Mouse (Mus musculus): ENCODE measurements at regions not wholly inside any gene's neighbourhood (a gene's known extent, or its start where the extent isn't known, plus 50 kb on each side); places are given as distances from the start of the nearest gene placed in this dataset.

- no peak for TF ChIP-seq GATA1 (IDR thresholded peaks at IDR 0.05; ENCODE audit: low read depth, low read length)
- TF ChIP-seq TBP (IDR thresholded peaks at IDR 0.05; ENCODE audit: low read depth, low read length), result no peak
- no peak for TF ChIP-seq CTCF (IDR thresholded peaks at IDR 0.05 in 2 of 3, conservative IDR thresholded peaks at IDR 0.05 in 1 of 3; ENCODE audit: control insufficient read depth in 1 of 3, insufficient read depth in 1 of 3, low read depth in 2 of 3, low read length in 3 of 3, poor library complexity in 1 of 3, severe bottlenecking in 1 of 3)
- no peak for TF ChIP-seq E2F4 (IDR thresholded peaks at IDR 0.05; ENCODE audit: borderline replicate concordance, low read depth, low read length)
- TF ChIP-seq TCF12 (IDR thresholded peaks at IDR 0.05; ENCODE audit: low read depth, low read length), result no peak
These were observed 233.4 kb downstream of the Snx10 start for GRCm38 (mm10) chr6:51757131-51757530.
